Mouse (Mus musculus) layer of hippocampus, adult 8-10 months (tissue): ENCODE results near the gene Col5a1. TPM values are rescaled to one million over a fixed set of nuclear protein-coding genes. Genes with fewer than 3 reads are reported as not detected.

Experiments
- DNase-seq, 2 experiments: peaks; one replicate each; pipeline ENCODE4 v3.0.0; 2022; ENCODE audit warnings: low spot score in 2 of 2
- total RNA-seq, 4 experiments: library from RNA; stranded (reverse); gene quantifications; 2 replicates each; pipeline ENCODE4 v1.2.4; 2022

Gene Col5a1
- total RNA-seq, 4 experiments from 2014 or later, result 5.5 to 7.7 (median 5.8) TPM

GRCm38 (mm10) chr2:28032469-28032868 is 146.2 kb downstream of the Col5a1 start:
- no peak for DNase-seq

- DNase-seq, result no peak
Observed at GRCm38 (mm10) chr2:28034011-28034710, 147.9 kb downstream of the Col5a1 start.

- no peak for DNase-seq
Observed at GRCm38 (mm10) chr2:28036788-28037187, 150.6 kb downstream of the Col5a1 start.

- DNase-seq, result no peak
Observed at GRCm38 (mm10) chr2:28037505-28038390, 151.5 kb downstream of the Col5a1 start.

- DNase-seq, result peak; percentile 34 to 41
Observed at GRCm38 (mm10) chr2:28038391-28039096, 152.3 kb downstream of the Col5a1 start.

GRCm38 (mm10) chr2:28039647-28040325 is 153.6 kb downstream of the Col5a1 start:
- no peak for DNase-seq

- DNase-seq, result no peak
Observed at GRCm38 (mm10) chr2:28040466-28040865, 154.2 kb downstream of the Col5a1 start.

- no peak for DNase-seq
Observed at GRCm38 (mm10) chr2:28044920-28045598, 158.8 kb downstream of the Col5a1 start.

- DNase-seq, result no peak
Observed at GRCm38 (mm10) chr2:28046311-28046710, 160.1 kb downstream of the Col5a1 start.

GRCm38 (mm10) chr2:28047092-28047491 is 160.9 kb downstream of the Col5a1 start:
- DNase-seq, result no peak

- DNase-seq, result no peak
Observed at GRCm38 (mm10) chr2:28059922-28060321, 173.7 kb downstream of the Col5a1 start.

- no peak for DNase-seq
Observed at GRCm38 (mm10) chr2:28063711-28064338, 177.6 kb downstream of the Col5a1 start.

GRCm38 (mm10) chr2:28064339-28065080 is 178.3 kb downstream of the Col5a1 start:
- DNase-seq, result no peak

GRCm38 (mm10) chr2:28065081-28065651 is 178.9 kb downstream of the Col5a1 start:
- DNase-seq, result no peak

- no peak for DNase-seq
Observed at GRCm38 (mm10) chr2:28066686-28067085, 180.5 kb downstream of the Col5a1 start.

GRCm38 (mm10) chr2:28067175-28067574 is 180.9 kb downstream of the Col5a1 start:
- peak; percentile 59 to 72 for DNase-seq

GRCm38 (mm10) chr2:28067821-28068536 is 181.8 kb downstream of the Col5a1 start:
- no peak for DNase-seq

- DNase-seq, result peak; percentile 96 to 97
Observed at GRCm38 (mm10) chr2:28068537-28068878, 182.3 kb downstream of the Col5a1 start.
